Mouse (Mus musculus) E14TG2a.4 (cell line): ENCODE results near the gene Etfbkmt.

ENCODE experiments used
- CTCF ChIP-seq: conservative IDR thresholded peaks from 2 replicates; pipeline ENCODE4 v1.5.1; 2014; ENCODE audit warnings: low read length
- NANOG ChIP-seq: IDR thresholded peaks from 2 replicates; pipeline ENCODE4 v1.6.1; 2014; ENCODE audit warnings: borderline replicate concordance, low read length, mixed read lengths
- POU5F1 ChIP-seq: IDR thresholded peaks from 2 replicates; pipeline ENCODE4 v1.6.1; 2014; ENCODE audit warnings: low read length, borderline replicate concordance

GRCm38 (mm10) chr6:149154116-149155030 lies 14.7 kb downstream of the Etfbkmt start:
- TF ChIP-seq CTCF (no peak), NANOG (no peak), POU5F1 (no peak)
